Mouse (Mus musculus) urinary bladder, postnatal 4 days (tissue): ENCODE results near the gene Lrsam1.

Experiments used
- DNase-seq, 2 experiments: peaks; one replicate each; pipeline ENCODE4 v3.0.0; 2021 to 2022; ENCODE audit warnings: low spot score in 2 of 2

The Lrsam1 gene

DNA sequence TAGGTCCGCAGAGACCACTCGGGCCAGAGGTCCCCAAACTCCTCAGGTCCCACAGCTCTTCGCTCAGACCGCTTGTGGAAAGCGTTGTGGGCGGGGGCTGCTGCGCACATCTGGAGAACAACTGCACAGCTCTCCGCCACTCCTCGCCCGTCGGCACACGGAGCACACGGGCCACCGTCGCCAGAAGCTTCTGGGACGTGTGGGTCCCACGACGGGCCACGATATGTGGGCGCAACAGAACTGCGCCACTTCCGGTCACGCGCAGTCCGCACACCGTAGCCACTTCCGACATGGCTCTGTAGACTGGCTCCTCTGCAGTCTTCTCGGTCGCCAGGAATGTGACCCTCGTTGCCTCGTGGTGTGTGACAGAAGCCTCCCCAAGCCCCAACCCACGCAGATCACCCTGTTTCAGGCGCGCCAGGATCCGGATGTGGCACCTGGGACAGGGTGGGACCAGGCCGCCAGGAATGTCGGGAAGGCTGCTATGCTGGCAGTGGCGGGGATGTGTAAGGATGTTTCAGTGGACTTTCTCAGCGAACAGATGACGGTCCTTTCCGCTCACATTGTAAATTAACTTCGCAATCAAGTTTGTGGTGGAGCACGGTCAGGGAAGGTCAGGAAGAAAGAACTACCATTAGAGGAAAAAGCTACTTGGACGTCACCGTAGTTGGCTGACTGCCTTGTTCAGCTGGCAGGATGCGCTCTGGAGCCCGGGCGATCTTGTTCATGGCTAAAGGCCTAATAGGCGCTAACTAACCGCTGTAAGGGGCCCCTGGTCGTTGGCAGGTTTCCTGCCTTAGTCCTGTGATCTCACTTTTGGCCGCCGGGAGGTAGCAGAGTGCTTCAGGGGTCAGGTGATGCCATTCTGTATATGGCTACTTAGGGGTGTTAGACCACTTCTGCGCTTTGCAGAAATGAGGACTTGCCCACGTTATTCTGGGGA lies 5.5 kb upstream of the Lrsam1 start:
- peak; percentile 77 to 84 for DNase-seq

DNA sequence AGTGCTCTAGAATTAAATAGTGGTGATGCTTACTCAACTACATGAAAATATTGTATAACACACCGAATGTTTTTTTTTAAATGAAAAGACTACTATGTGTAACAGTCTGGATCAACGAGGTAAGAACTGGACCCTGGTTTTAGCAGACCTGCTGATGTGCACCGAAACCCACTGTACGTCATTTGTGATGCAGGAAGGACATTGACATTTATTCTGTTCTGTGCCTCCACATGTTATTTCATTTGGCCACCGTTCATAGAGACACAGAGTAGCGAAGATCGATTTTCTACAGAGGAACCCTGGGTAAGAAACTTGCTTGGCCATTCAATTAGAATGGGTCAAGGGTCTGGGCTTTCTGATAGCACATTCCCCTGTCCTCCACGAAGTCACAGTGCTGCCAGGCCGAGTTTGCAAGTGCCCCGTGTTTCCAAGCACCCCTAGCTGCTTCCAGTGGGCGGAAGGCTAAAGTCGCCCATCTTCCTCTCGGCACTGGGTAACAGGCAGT lies 4.8 kb upstream of the Lrsam1 start:
- DNase-seq = no peak

DNA sequence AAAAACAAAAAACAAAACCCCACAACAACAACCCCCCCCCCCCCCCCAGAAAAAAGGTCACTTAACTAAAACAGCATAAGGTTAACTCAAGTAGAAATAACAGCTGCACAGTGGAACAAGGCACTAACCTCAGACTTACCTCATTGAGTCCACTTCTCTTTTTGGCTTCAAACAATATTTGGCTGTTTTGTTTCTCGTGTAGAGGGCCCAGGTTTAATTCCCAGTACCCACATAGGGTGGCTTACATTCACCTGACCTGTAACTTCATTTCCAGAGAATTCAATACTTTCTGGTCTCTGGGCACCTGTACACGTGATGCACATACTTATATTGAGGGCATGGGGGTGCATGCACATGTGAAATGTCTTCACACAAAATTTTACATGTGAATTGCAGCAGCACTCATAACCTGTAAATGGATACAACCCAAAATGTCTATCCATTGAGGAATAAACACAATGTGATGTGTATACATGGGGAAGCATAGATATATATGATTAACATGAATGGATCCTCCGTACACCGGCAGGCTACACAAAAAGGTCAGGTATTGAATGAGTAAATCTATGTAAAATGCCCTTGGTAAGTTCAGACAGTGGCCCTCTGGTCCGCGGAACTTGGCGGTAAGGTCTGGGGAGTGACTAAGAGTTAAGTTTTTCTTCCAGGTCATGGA lies 4.2 kb upstream of the Lrsam1 start:
- DNase-seq = no peak

DNA sequence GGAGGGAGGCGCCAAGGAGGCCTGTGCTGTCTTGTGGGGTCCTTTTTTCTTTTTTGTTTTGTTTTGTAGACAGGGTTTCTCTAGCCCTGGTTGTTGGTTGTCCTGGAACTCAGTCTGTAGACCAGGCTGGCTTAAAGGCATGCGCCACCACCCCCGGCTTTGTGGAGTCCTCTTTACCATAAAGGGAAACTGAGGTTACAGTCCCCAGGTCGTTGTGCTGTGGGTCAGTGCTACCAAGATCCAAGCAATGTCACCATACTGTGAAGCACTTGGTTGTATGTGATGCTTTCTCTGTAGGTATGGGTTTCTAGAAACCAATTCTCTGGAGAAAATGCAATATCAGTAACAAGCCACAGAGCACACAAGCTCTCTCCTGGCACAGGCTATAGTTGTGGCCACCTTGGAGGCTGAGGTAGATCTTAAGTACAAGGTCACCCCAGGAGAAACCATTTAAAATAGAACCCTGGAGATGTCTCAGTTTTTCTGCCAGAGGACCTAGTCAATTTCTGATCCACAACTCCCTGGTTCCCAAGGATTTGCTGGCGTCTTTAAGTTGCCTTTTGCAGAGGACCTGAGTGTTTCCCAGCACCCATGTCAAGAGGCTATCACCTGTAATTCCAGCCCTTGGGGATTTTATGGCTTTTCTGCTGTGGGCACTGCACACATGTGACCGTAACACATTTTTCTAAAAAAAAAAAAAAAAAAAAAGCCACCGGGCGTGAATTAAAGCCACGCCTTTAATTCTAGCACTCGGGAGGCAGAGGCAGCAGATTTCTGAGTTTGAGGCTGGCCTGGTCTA lies 3.4 kb upstream of the Lrsam1 start:
- DNase-seq = no peak

DNA sequence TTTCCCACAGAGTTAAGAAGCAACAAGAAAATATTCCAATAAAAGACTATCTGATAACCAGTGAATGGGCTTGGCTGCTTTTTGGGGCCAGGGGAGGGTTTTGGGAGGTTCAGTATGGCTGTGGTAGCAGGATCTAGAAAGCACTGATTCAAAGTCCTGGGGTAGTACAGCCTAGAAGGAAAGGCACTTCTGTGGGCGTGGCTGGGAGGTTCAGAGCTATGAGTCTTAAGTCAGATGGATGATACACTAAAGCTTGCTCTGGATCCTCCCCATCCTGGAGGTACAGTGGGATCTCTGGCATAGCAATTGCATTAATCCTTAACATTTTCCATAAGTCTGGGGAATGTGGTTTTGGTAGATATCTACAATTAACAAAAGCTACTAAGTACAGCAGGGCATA lies 2.6 kb upstream of the Lrsam1 start:
- no peak for DNase-seq

DNA sequence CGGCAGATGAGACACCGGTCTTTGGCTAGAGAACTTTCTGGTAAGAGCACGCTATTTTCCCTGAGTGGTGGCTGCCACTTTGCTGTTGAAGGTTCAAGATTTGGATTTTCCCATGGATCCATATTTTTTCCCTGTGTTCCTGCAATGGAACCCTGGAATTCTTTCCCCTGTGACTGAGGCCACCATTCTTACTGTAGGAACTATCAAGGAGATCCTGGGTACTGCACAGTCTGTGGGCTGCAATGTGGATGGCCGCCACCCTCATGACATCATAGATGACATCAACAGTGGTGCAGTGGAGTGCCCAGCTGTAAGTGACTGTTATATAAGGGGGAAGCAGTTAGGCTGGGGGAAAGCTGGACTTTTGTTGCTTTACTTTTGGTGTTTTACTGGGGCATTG lies 2.1 kb upstream of the Lrsam1 start:
- DNase-seq = no peak

DNA sequence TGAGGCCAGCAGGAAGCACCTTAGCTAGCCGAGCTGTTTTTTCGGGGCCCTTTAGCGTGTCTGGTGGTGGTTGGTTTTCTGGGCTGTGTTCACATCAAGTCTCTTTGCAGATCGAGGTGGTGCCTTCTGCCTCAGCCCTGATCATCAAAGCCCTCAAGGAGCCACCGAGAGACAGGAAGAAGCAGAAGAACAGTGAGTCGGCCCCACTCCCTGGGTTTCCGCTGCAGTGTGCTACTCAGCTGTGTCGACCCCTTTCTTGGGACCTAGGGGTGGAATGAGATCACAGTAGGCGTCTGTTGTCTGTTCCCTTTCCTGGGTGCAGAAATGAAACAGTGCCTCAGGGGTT lies 1.4 kb upstream of the Lrsam1 start:
- no peak for DNase-seq

DNA sequence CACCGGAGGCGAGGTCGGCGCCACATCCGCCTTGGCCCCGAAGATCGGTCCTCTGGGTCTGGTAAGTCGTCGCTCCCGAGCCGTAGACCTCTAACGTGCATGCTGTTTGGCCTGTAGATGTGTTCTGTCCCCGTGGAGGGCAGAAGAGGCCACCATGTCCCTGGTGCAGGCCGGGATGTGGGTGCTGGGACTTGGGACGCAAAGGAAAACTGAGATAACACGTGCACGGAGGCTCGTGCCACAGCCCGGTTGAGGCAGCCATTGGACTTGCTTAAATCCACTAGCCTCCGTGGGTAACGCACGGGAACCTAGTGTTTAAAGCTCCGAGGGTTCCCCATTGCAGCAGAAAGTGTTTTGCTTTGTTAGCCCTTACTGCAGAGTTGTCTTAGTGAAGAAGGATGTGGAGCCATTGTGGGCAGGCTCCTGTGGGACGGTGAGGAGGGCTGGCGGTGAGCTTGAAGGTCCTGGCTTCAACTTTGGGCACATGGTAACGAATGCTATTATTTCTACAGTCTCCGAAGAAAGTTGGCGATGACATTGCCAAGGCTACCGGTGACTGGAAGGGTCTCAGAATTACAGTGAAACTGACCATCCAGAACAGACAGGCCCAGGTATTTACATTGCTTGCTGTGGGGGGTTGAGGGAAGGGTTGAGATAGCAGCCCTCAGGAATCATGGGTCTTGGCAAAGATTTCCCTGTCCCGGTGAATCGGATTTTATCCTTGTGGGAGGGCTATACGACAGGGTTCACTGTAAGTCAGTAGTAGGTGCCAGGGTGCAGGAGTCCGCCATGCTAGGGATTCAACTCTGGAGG lies 854 bp upstream of the Lrsam1 start:
- DNase-seq = peak in 1 of 2 experiments; percentile 38

DNA sequence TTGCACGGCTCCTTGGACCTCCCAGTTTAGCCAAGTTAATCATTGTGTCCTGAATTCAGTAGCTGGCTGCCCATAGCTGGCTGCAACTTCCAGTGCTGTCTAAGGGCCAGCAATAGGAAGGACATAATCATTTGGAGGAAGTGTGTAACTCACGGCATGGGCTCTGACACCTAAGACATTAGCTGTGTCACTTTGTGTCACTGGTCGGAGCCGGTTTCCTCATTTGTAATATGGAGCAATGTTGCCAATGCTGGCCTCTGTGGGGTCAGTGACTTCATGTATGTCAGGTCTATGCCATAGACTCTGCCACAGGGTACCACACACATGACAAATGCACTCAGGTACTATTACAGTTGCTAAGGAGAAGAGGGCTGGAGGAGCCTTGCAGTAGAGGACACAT lies 1.1 kb downstream of the Lrsam1 start:
- no peak for DNase-seq

DNA sequence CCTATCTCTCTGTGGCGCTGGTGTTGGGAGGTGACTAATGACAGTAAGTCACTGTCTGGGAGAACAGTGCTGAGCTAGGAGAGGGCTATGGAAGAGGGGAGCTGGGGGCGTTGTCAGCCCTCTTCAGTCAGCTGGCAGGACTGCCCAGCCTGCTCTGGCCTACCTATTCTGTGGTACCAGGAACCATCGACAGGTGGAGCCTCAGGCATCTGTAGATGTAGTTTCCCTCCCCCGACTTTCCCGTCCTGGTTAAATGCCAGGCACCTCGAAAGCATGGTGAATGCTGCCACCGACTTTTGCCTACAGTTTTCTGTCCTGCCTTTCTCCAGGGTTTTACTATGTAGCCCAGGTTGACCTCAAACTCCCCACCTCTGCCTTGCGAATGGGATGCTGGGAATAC lies 4.1 kb downstream of the Lrsam1 start:
- DNase-seq = no peak

DNA sequence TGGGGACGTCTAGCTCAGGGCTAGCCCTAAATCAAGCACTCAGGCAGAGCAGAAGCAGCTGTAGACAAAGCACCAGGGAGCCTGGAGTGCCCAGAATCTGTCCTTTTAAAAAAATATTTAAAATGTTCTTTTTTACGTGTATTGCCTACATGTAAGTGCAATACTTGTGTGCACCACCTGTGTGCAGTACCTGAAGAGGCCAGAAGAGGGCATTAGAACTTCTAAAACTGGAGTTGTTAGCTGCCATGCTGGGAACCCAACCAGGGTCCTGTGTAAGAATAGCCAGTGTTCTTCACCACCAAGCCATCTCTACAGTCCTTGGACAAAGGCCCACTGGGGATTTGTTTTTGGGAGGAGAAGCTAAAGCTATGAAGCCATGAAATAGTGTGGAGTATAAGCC lies 6.8 kb downstream of the Lrsam1 start:
- no peak for DNase-seq

DNA sequence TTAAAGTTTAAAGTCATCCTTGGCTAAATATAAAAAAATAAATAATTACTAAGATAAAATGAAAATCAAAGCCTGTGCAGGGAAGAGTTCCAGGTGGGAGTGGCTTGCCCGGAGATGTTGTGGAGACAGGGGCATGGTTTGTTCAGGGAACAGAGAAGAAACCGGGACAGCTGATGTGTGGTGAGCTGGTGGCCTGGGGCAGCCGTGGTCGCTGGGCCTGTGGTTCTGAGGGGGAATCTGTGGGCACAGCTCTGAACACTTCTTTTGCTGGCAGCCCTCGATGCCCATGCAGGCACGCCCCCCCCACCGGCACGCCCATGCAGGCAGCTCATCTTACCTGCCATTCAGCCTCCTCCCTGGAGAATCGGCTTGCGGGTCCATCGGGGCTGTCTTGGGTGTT lies 14.0 kb downstream of the Lrsam1 start:
- no peak for DNase-seq

DNA sequence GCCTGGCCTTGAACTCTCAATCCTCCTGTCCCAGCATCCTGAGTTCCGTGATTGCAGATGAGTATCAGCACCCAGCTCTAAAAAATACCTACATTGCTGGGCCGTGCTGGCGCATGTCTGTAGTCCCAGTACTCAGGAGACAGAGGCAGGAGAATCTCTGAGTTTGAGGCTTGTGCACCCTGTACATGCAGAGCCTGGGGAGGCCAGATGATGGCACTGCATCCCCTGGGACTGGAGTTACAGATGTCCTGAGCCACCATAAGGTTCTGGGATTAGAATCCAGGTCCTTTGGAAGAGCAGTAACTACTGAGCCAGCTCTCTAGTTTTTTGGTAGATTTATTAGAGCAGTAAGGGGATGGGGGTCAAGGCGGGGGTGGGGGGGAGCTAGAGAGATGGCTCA lies 20.9 kb downstream of the Lrsam1 start:
- no peak for DNase-seq

DNA sequence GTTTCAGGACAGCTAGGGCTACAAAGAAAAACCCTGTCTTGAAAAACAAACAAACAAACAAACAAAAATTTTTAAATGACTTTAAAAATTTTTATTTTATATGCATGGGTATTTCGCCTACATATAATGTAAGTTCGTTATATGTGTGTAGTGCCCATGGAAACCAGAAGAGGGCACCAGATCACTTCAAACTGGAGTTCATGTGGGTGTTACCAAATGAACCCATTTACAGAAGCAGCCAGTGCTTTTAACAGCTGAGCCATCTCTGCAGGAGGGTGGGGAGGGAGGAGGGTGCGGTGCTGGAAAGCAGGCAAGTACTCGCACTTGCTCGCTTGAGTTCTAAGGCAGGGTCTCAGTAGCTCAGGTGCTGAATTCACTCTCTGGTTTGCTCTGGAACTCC lies 22.0 kb downstream of the Lrsam1 start:
- DNase-seq = no peak

DNA sequence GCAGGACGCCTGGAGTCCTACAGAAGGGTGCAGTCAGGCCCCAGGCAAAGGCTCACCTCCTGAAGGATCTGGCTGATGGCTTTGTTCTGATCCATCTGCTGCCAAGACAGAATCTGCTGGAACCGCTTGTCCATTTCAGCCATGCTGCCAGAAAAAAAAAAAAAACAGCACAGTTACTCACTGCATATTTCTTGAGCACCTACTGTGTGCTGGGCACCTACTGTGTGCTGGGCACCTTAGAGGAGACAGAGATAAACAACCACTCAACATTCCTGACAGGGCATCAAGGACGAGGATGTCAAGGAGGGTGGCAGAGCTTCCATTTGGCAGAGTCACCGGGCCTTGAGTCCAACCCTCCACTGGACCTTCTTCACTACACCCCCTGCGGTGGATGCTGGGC lies 22.7 kb downstream of the Lrsam1 start:
- DNase-seq = no peak

DNA sequence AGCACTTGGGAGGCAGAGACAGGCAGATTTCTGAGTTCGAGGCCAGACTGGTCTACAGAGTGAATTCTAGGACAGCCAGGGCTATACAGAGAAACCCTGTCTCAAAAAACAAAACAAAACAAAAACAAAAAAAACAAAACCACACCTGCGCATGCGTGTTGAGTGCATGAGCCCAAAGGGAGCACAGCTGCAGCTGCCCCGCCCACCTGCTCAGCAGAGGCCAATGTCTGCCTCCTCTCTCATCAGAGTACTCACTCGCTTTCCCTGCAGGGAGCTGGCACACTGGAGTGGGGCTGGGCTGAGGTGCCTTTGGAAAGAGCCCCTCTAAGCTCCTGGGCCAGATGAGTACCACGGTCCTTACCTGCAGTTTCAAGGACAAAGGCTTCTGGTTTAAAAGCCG lies 29.7 kb downstream of the Lrsam1 start:
- DNase-seq = no peak

DNA sequence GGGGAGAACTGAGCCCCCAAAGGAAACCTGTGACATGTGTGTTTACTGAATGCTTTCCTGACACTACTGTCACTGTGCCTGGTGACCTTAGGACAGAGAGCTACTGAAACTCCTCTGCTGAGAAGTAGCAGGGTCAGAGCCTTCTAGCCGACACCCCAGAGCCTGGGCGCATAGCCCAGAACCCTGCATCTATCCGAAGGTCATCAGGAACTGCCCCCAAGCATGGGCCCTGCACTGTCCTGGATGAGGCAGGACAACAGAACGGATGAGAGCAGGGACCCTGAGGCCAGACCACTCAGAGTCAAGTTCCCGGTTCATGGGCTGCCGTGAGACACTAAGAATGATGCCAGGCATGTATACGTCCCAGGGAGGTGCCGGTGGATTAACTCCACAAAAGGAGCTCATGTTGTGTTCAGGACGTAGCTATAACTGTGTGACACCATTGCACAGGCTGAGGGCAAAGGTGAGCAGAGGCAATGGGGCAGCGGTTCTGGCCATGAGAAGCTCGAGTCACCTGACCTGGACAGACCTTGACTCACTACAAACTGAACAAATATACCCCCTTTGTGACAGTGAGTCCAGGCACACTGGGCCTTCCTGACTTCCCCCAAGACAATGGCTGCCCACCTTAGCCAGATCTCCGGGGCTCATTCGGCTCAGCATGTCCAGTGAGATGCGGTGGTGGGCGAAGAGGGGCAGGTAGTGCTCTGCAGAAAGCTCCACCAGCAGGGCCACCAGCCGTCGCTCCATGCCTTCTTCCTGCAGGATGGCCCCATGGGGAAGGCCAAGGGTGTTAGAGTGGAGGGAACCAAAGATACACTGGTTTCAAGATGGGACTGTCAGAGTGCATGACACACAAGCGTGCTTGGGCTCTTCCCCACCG lies 32.2 kb downstream of the Lrsam1 start:
- no peak for DNase-seq

DNA sequence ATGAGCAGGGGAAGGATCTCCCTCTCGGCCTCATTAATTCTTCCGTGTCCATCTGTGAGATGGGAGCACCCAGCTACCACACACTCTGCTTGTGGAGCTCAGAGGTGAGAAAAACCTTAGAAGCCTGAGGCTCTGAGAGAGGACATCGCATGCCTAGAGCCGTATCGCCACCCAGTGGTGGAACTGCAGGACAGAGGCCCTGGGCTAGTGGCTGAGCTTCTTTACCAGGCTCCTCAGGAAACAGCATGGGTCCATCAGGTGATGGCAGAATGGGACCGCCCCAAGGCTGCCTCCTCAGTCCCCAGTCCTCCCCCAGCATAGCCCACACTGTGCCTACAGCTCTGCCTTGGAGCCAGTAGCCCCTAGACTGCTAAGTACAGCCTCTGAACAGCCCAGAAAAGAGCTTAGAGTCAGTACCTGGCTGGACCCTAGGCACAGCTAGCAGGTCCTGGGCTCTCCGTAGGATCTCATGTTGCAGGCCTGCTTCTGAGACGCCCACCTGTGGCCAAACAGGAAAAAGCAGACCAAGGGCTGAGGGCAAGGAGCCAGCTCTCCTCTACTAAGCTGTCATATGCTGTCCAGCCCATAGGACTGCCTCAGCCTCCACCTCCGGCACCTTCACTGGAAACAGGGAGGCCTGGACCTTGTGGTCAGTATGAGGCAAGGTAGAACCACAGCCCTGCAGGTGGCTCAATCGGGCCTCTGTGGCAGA lies 33.0 kb downstream of the Lrsam1 start:
- peak; percentile 70 to 77 for DNase-seq

DNA sequence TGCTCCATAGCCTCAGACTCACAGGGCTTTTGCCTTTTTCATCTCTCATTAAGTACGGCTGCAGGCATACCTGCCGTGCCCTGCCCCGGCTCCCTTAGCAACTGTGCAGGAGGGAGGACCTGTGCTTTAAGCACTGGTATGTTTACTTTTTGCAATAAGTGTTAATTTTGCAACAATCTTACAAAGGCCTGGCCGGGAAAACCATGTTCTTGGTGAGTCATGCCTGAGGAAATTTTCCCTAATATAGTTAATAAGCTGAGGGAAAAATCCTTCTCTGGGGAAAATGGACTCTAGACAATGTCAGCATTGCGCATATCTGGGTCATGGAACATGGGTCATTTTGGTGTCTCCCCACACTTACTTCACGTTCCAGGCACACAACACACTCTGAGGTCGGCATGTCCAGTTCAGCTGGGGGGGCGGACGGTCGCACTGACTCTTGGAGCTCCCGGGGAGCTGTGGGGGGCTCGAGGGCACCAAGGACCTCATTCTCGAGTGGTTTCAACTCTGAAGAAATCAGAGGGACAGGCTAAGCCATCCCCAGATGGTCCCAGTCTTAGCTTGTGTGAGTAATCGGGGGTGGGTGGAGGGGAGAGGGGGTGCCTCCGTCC lies 33.7 kb downstream of the Lrsam1 start:
- DNase-seq = no peak
